Mouse (Mus musculus) CH12.LX (cell line): ENCODE results near the gene Rubcnl. TPM values are rescaled to one million over a fixed set of nuclear protein-coding genes. Genes with fewer than 3 reads are reported as not detected.
A peak's percentile ranks its signal among the peaks of the same experiment; 100 is the strongest.

Experiments
- DNase-seq: peaks from one replicate; pipeline ENCODE4 v3.0.0-alpha.2; 2013; ENCODE audit errors: extremely low read depth
- H3K27ac ChIP-seq: 2 replicates; pipeline ENCODE4 v1.5.1; 2012; ENCODE audit warnings: low read depth, mild to moderate bottlenecking, control low read depth, moderate library complexity; ENCODE audit not compliant: insufficient read depth
- H3K27me3 ChIP-seq: replicated peaks from 2 replicates; pipeline ENCODE3; 2012; ENCODE audit warnings: inconsistent platforms
- H3K36me3 ChIP-seq, 2 experiments: replicated peaks in 1 of 2; 2 replicates each; pipeline versions ENCODE3 to v1.6.1; 2012; ENCODE audit warnings: inconsistent platforms in 1 of 2, low read length in 1 of 2, mild to moderate bottlenecking in 1 of 2, mixed read lengths in 1 of 2, moderate library complexity in 1 of 2; ENCODE audit not compliant: control insufficient read depth in 1 of 2, insufficient read depth in 1 of 2
- H3K4me1 ChIP-seq, 2 experiments: 2 replicates each; pipeline ENCODE4 v1.6.1; 2012; ENCODE audit warnings: inconsistent platforms in 1 of 2, moderate library complexity in 1 of 2; ENCODE audit not compliant: insufficient read depth in 2 of 2, control insufficient read depth in 1 of 2
- H3K4me2 ChIP-seq: 2 replicates; pipeline ENCODE4 v1.6.1; 2012; ENCODE audit warnings: low read depth, mild to moderate bottlenecking, control low read depth; ENCODE audit not compliant: poor library complexity, insufficient read depth, severe bottlenecking
- H3K4me3 ChIP-seq, 3 experiments: fragments of 150-350 bp in 1 of 3; sonication (generic) in 1 of 3; replicated peaks in 1 of 3; 2 replicates each; pipeline versions ENCODE3 to v1.5.1; 2011 to 2012; ENCODE audit warnings: low read depth in 2 of 3, low read length in 2 of 3, mild to moderate bottlenecking in 2 of 3, moderate library complexity in 2 of 3, control low read depth in 1 of 3, improper control_type of control experiment in 1 of 3, inconsistent platforms in 1 of 3, mixed read lengths in 1 of 3; ENCODE audit not compliant: poor library complexity in 1 of 3
- H3K79me2 ChIP-seq: replicated peaks from 2 replicates; pipeline ENCODE4 v1.6.1; 2012; ENCODE audit warnings: mild to moderate bottlenecking, moderate library complexity; ENCODE audit not compliant: control insufficient read depth, poor library complexity, insufficient read depth, severe bottlenecking; ENCODE audit errors: extremely low read depth
- H3K9ac ChIP-seq: 2 replicates; pipeline ENCODE4 v1.6.1; 2012; ENCODE audit warnings: low read depth, mild to moderate bottlenecking, control low read depth, moderate library complexity; ENCODE audit not compliant: insufficient read depth
- H3K9me3 ChIP-seq: replicated peaks from 2 replicates; pipeline ENCODE3; 2012; ENCODE audit warnings: low read length, inconsistent platforms, mixed read lengths
- BHLHE40 ChIP-seq: IDR thresholded peaks from 2 replicates; pipeline ENCODE4 v1.6.1; 2011; ENCODE audit warnings: mild to moderate bottlenecking, low read depth, low read length, improper control_type of control experiment
- CHD1 ChIP-seq: IDR thresholded peaks from 2 replicates; pipeline ENCODE4 v1.6.1; 2012; ENCODE audit warnings: low read depth, low read length, improper control_type of control experiment, inconsistent platforms
- CHD2 ChIP-seq: IDR thresholded peaks from 2 replicates; pipeline ENCODE4 v1.6.1; 2011; ENCODE audit warnings: low read length, improper control_type of control experiment
- E2F4 ChIP-seq: IDR thresholded peaks from 2 replicates; pipeline ENCODE4 v1.6.1; 2011; ENCODE audit warnings: low read depth, low read length, improper control_type of control experiment; ENCODE audit not compliant: insufficient replicate concordance
- ELF1 ChIP-seq: IDR thresholded peaks from 2 replicates; pipeline ENCODE4 v1.6.1; 2014; ENCODE audit warnings: low read depth, mild to moderate bottlenecking, inconsistent platforms, low read length, improper control_type of control experiment
- EP300 ChIP-seq: IDR thresholded peaks from 2 replicates; pipeline ENCODE4 v1.6.1; 2011; ENCODE audit warnings: low read length, improper control_type of control experiment
- GABPA ChIP-seq: IDR thresholded peaks from 2 replicates; pipeline ENCODE4 v1.6.1; 2012; ENCODE audit warnings: low read depth, low read length, improper control_type of control experiment, inconsistent platforms; ENCODE audit not compliant: insufficient replicate concordance
- IRF4 ChIP-seq: IDR thresholded peaks from 2 replicates; pipeline ENCODE4 v1.6.1; 2014; ENCODE audit warnings: low read depth, mild to moderate bottlenecking, inconsistent platforms, low read length, improper control_type of control experiment
- JUND ChIP-seq: conservative IDR thresholded peaks from 2 replicates; pipeline ENCODE4 v1.6.1; 2011; ENCODE audit warnings: low read depth, low read length, improper control_type of control experiment
- KAT2A ChIP-seq: IDR thresholded peaks from 2 replicates; pipeline ENCODE4 v1.6.1; 2012; ENCODE audit warnings: low read length, improper control_type of control experiment, inconsistent platforms; ENCODE audit not compliant: insufficient replicate concordance
- MAFK ChIP-seq: IDR thresholded peaks from 2 replicates; pipeline ENCODE4 v1.6.1; 2011; ENCODE audit warnings: low read length, improper control_type of control experiment; ENCODE audit not compliant: insufficient replicate concordance
- MAX ChIP-seq: IDR thresholded peaks from 2 replicates; pipeline ENCODE4 v1.6.1; 2011; ENCODE audit warnings: low read length, improper control_type of control experiment
- MEF2A ChIP-seq: IDR thresholded peaks from 2 replicates; pipeline ENCODE4 v1.6.1; 2014; ENCODE audit warnings: low read depth, mild to moderate bottlenecking, inconsistent platforms, low read length, improper control_type of control experiment, borderline replicate concordance
- MXI1 ChIP-seq: IDR thresholded peaks from 2 replicates; pipeline ENCODE4 v1.6.1; 2011; ENCODE audit warnings: mild to moderate bottlenecking, low read depth, low read length, improper control_type of control experiment
- MYC ChIP-seq: IDR thresholded peaks from 2 replicates; pipeline ENCODE4 v1.6.1; 2011; ENCODE audit warnings: low read depth, mild to moderate bottlenecking, improper control_type of control experiment, low read length
- NELFE ChIP-seq: IDR thresholded peaks from 2 replicates; pipeline ENCODE4 v1.6.1; 2011; ENCODE audit warnings: low read depth, low read length, improper control_type of control experiment
- NRF1 ChIP-seq: IDR thresholded peaks from 2 replicates; pipeline ENCODE4 v1.6.1; 2014; ENCODE audit warnings: low read depth, mild to moderate bottlenecking, inconsistent platforms, low read length, improper control_type of control experiment, moderate library complexity
- POLR2AphosphoS2 ChIP-seq: IDR thresholded peaks from 2 replicates; pipeline ENCODE4 v1.6.1; 2011; ENCODE audit warnings: low read depth, low read length, improper control_type of control experiment
- SIN3A ChIP-seq: IDR thresholded peaks from 2 replicates; pipeline ENCODE4 v1.6.1; 2012; ENCODE audit warnings: low read length, improper control_type of control experiment, inconsistent platforms
- SMC3 ChIP-seq: IDR thresholded peaks from 2 replicates; pipeline ENCODE4 v1.6.1; 2011; ENCODE audit warnings: low read depth, low read length, improper control_type of control experiment
- TBP ChIP-seq: conservative IDR thresholded peaks from 2 replicates; pipeline ENCODE4 v1.6.1; 2011; ENCODE audit warnings: low read depth, low read length, improper control_type of control experiment
- TCF12 ChIP-seq: IDR thresholded peaks from 2 replicates; pipeline ENCODE4 v1.6.1; 2014; ENCODE audit warnings: low read depth, mild to moderate bottlenecking, inconsistent platforms, low read length, improper control_type of control experiment
- UBTF ChIP-seq: IDR thresholded peaks from 2 replicates; pipeline ENCODE4 v1.6.1; 2012; ENCODE audit warnings: low read depth, mild to moderate bottlenecking, inconsistent platforms, low read length, improper control_type of control experiment, moderate library complexity
- USF1 ChIP-seq: IDR thresholded peaks from 2 replicates; pipeline ENCODE4 v1.6.1; 2014; ENCODE audit warnings: low read depth, mild to moderate bottlenecking, inconsistent platforms, low read length, improper control_type of control experiment
- USF2 ChIP-seq: conservative IDR thresholded peaks from 2 replicates; pipeline ENCODE4 v1.6.1; 2011; ENCODE audit warnings: low read depth, low read length, improper control_type of control experiment
- ZC3H11A ChIP-seq: IDR thresholded peaks from 2 replicates; pipeline ENCODE4 v1.6.1; 2012; ENCODE audit warnings: low read depth, mild to moderate bottlenecking, inconsistent platforms, low read length, improper control_type of control experiment
- ZKSCAN1 ChIP-seq: IDR thresholded peaks from 2 replicates; pipeline ENCODE4 v1.6.1; 2012; ENCODE audit warnings: low read depth, inconsistent platforms, low read length, improper control_type of control experiment, borderline replicate concordance
- ZMIZ1 ChIP-seq: IDR thresholded peaks from 2 replicates; pipeline ENCODE4 v1.6.1; 2012; ENCODE audit warnings: low read depth, mild to moderate bottlenecking, inconsistent platforms, low read length, improper control_type of control experiment
- ZNF384 ChIP-seq: IDR thresholded peaks from 2 replicates; pipeline ENCODE4 v1.6.1; 2012; ENCODE audit warnings: low read depth, low read length, improper control_type of control experiment, inconsistent platforms
- dilution Hi-C: fragments of 300-500 bp; cut with MboI; formaldehyde crosslinking; loops from 2 replicates; pipeline ENCODE4 v1.14.3; 2020; ENCODE audit warnings: low sequenced_read_pairs; ENCODE audit not compliant: extremely low pct_unique_long_range_greater_than_20kb, extremely low pct_ligation_motif_present
- in situ Hi-C: fragments of 300-500 bp; cut with MboI; formaldehyde crosslinking; loops from 3 replicates; pipeline ENCODE4 v1.14.3; 2019; ENCODE audit warnings: low sequenced_read_pairs, low pct_ligation_motif_present, low pct_unique_long_range_greater_than_20kb, mixed read lengths
- polyA plus RNA-seq: library from polyadenylated mRNA; unstranded; fragments of >175 nt; gene quantifications from 2 replicates; pipeline ENCODE4 v1.2.1, GENCODE M21; 2012; ENCODE audit warnings: low read depth; ENCODE audit not compliant: insufficient read length
- total RNA-seq, 2 experiments: library from RNA; depleted of rRNA; stranded (reverse); fragments of 300-350 nt in 1 of 2; fragments of >200 nt in 1 of 2; gene quantifications; 2 replicates each; pipeline ENCODE4 v1.2.3; 2012 to 2014

Gene Rubcnl
- total and polyA plus RNA-seq, 3 experiments, result 24.7 to 27.2 (median 24.9) TPM

DNA sequence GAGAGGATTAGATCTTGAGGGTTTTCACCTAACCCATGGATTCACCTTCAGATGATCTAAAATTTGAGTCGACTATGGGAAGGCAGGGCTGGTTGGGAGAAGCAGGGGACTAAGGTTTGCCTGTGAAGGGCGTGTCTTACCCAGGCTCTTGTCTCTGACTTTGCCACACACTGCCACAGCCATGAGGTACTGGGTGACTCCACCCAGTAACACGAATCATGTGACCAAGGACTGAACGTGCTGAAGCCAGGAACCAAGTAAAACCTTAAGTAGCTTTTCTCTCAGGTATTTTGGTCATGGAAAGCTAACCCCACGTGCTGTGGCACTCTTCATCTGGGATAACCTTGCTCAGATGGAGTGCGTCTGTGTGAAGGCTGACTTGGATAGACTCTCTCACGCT lies 14.9 kb downstream of the Rubcnl start:
- Histone ChIP-seq H3K4me1 (peaks cover 28 to 84% of the 10 kb centered on the region in 2 experiments), H3K4me3 (no peak overlapping the region), H3K9ac (no peak overlapping the region), H3K79me2 (peaks cover 32% of the 10 kb centered on the region), H3K27me3 (no peaks in the 10 kb centered on the region), H3K36me3 (peaks cover 15 to 51% of the 10 kb centered on the region in 2 experiments), H3K4me2 (0 out of 2 replicates have a peak overlapping the region, but pooled peaks have one; percentile 11), H3K27ac (peak overlapping the region; percentile 75), H3K9me3 (peaks cover 6% of the 10 kb centered on the region)
- dilution Hi-C loops, result no loop called here
- peak; percentile 53; the same call in 1 of the 2 replicates for TF ChIP-seq MYC
- no peak for TF ChIP-seq ELF1
- TF ChIP-seq USF2, result peak; percentile 54
- no peak for TF ChIP-seq SMC3
- TF ChIP-seq POLR2AphosphoS2, result no peak
- TF ChIP-seq MXI1, result no peak
- no peak for TF ChIP-seq CHD1
- TF ChIP-seq ZNF384, result no peak
- no peak for TF ChIP-seq ZC3H11A
- TF ChIP-seq NELFE, result no peak
- no peak for TF ChIP-seq TCF12
- TF ChIP-seq MAX, result peak; percentile 66; the same call in 1 of the 2 replicates
- TF ChIP-seq CHD2, result no peak
- TF ChIP-seq NRF1, result no peak
- TF ChIP-seq GABPA, result no peak
- no peak for TF ChIP-seq KAT2A
- no peak for TF ChIP-seq UBTF
- TF ChIP-seq EP300, result no peak
- no peak for TF ChIP-seq TBP
- peak; percentile 61 for TF ChIP-seq USF1
- no peak for TF ChIP-seq IRF4
- no peak for TF ChIP-seq MEF2A
- no peak for TF ChIP-seq ZKSCAN1
- no peak for TF ChIP-seq ZMIZ1
- TF ChIP-seq BHLHE40, result peak; percentile 70
- no peak for TF ChIP-seq MAFK
- TF ChIP-seq SIN3A, result no peak
- TF ChIP-seq E2F4, result no peak
- no peak for TF ChIP-seq JUND
- no peak for DNase-seq
- in situ Hi-C loops, result no loop called here
